In genomic region chr12:71973577-71973976, GRCm38 (mm10) we compare ENCODE assay signal across 14 mouse cellular contexts.
DNase-seq lines count a peak whose midpoint lies in the region; ATAC-seq and TF ChIP-seq lines count a peak whose summit lies in the region.
"Had no signal": no experiment of that assay in that cellular context is flagged by ENCODE, and none has a peak within 500 bp of the region (broad histone marks: within the 10 kb centered on the region; RNA-seq: fewer than 3 reads in every experiment).

No protein-coding gene starts in this region.

- 63% methylated on average over 9 of the region's 9 CpGs for WGBS in forebrain, embryonic 13.5 days
- WGBS in forebrain, embryonic 11.5 days, result 69% methylated on average over 9 of the region's 9 CpGs
- 51% methylated on average over 9 of the region's 9 CpGs for WGBS in heart, embryonic 12.5 days
- WGBS in midbrain, postnatal 0 days, result 58% methylated on average over 9 of the region's 9 CpGs
- WGBS in midbrain, embryonic 14.5 days, result 61% methylated on average over 9 of the region's 9 CpGs
- WGBS in forebrain, postnatal 0 days, result 38% methylated on average over 9 of the region's 9 CpGs
- WGBS in hindbrain, embryonic 10.5 days, result 63% methylated on average over 9 of the region's 9 CpGs

- H3K36me3 ChIP-seq in forebrain, embryonic 13.5 days (ENCODE audit: poor library complexity, severe bottlenecking), result peaks cover 71% of the 10 kb centered on the region
- no peaks in the 10 kb centered on the region; the same call in 1 of the 2 replicates for H3K36me3 ChIP-seq in forebrain, embryonic 11.5 days (ENCODE audit: control insufficient read depth, insufficient read depth, low read length)
- peaks cover 72% of the 10 kb centered on the region for H3K36me3 ChIP-seq in heart, embryonic 12.5 days
- H3K36me3 ChIP-seq in midbrain, postnatal 0 days (ENCODE audit: insufficient read depth, low read length), result peaks cover 50% of the 10 kb centered on the region
- peaks cover 73% of the 10 kb centered on the region for H3K36me3 ChIP-seq in midbrain, embryonic 14.5 days (ENCODE audit: control insufficient read depth, insufficient read depth, low read length)
- H3K36me3 ChIP-seq in forebrain, postnatal 0 days (ENCODE audit: insufficient read depth), result peaks cover 48% of the 10 kb centered on the region
- peaks cover 76% of the 10 kb centered on the region for H3K36me3 ChIP-seq in hindbrain, embryonic 10.5 days

- DNase-seq in forebrain, embryonic 11.5 days (ENCODE audit: low spot score), result no peak
- no peak for DNase-seq in heart, adult 8-10 months (ENCODE audit: low spot score)
- peak; percentile 60 for DNase-seq in midbrain, postnatal 0 days (ENCODE audit: low spot score)
- DNase-seq in midbrain, embryonic 14.5 days, result no peak
- DNase-seq in forebrain, postnatal 0 days, result peak; percentile 44
- no peak for DNase-seq in hindbrain, embryonic 10.5 days (ENCODE audit: low spot score)
- DNase-seq: kidney, adult 11 months; kidney, postnatal 4 days; right cerebral cortex, adult 18-20 months had no signal

- ATAC-seq in forebrain, embryonic 13.5 days, result peak; percentile 39; the same call in 1 of the 2 replicates
- no peak for ATAC-seq in forebrain, embryonic 11.5 days (replicated peaks; ENCODE audit: low FRiP score)
- no peak for ATAC-seq in heart, embryonic 12.5 days (ENCODE audit: insufficient number of reproducible peaks, low FRiP score)
- ATAC-seq in midbrain, postnatal 0 days (ENCODE audit: low FRiP score), result no peak
- ATAC-seq in midbrain, embryonic 14.5 days (ENCODE audit: low FRiP score, low TSS enrichment), result no peak
- peak; percentile 68 for ATAC-seq in forebrain, postnatal 0 days
- ATAC-seq: midbrain, embryonic 16.5 days had no signal

- H3K9ac ChIP-seq in forebrain, embryonic 13.5 days, result no peak overlapping the region
- H3K9ac ChIP-seq in forebrain, embryonic 11.5 days (ENCODE audit: low read length), result no peak overlapping the region
- H3K9ac ChIP-seq in heart, embryonic 12.5 days, result no peak overlapping the region
- H3K9ac ChIP-seq in midbrain, postnatal 0 days (replicated peaks; ENCODE audit: low read length, poor library complexity, severe bottlenecking), result no peak overlapping the region
- H3K9ac ChIP-seq in midbrain, embryonic 14.5 days (replicated peaks; ENCODE audit: low read length), result no peak overlapping the region
- no peak overlapping the region for H3K9ac ChIP-seq in forebrain, postnatal 0 days
- H3K9ac ChIP-seq: liver, embryonic 14.5 days; neural tube, embryonic 13.5 days had no signal

- H3K4me1 ChIP-seq in forebrain, embryonic 13.5 days, result peaks cover 51% of the 10 kb centered on the region
- H3K4me1 ChIP-seq in forebrain, embryonic 11.5 days (replicated peaks; ENCODE audit: control insufficient read depth, insufficient read depth, low read length), result peaks cover 7% of the 10 kb centered on the region; the same call in 1 of the 2 replicates
- peaks cover 87% of the 10 kb centered on the region for H3K4me1 ChIP-seq in heart, embryonic 12.5 days (replicated peaks)
- H3K4me1 ChIP-seq in midbrain, postnatal 0 days (ENCODE audit: insufficient read depth, low read length), result 0 out of 2 replicates have a peak, but pooled peaks cover 5% of the 10 kb centered on the region
- H3K4me1 ChIP-seq in midbrain, embryonic 14.5 days (ENCODE audit: control insufficient read depth, insufficient read depth, low read length), result 0 out of 2 replicates have a peak, but pooled peaks cover 5% of the 10 kb centered on the region
- H3K4me1 ChIP-seq in forebrain, postnatal 0 days (ENCODE audit: insufficient read depth), result peaks cover 9% of the 10 kb centered on the region
- H3K4me1 ChIP-seq in hindbrain, embryonic 10.5 days (replicated peaks), result peaks cover 12% of the 10 kb centered on the region

- no peaks in the 10 kb centered on the region for H3K27me3 ChIP-seq in forebrain, embryonic 13.5 days
- H3K27me3 ChIP-seq in forebrain, embryonic 11.5 days (ENCODE audit: control insufficient read depth, insufficient read depth, low read length), result no peaks in the 10 kb centered on the region
- no peaks in the 10 kb centered on the region for H3K27me3 ChIP-seq in heart, embryonic 12.5 days (replicated peaks)
- no peaks in the 10 kb centered on the region for H3K27me3 ChIP-seq in midbrain, postnatal 0 days (ENCODE audit: insufficient read depth, low read length)
- H3K27me3 ChIP-seq in midbrain, embryonic 14.5 days (ENCODE audit: control insufficient read depth, insufficient read depth, low read length), result no peaks in the 10 kb centered on the region
- no peaks in the 10 kb centered on the region for H3K27me3 ChIP-seq in forebrain, postnatal 0 days (ENCODE audit: insufficient read depth, low read length)
- H3K27me3 ChIP-seq in hindbrain, embryonic 10.5 days (ENCODE audit: insufficient read depth, poor library complexity, severe bottlenecking), result no peaks in the 10 kb centered on the region
- H3K27me3 ChIP-seq: neural tube, embryonic 13.5 days had no signal

- H3K4me2 ChIP-seq in forebrain, embryonic 13.5 days, result no peak overlapping the region
- no peak overlapping the region for H3K4me2 ChIP-seq in forebrain, embryonic 11.5 days (ENCODE audit: low read depth, low read length, severe bottlenecking)
- no peak overlapping the region for H3K4me2 ChIP-seq in heart, embryonic 12.5 days
- no peak overlapping the region for H3K4me2 ChIP-seq in midbrain, postnatal 0 days (ENCODE audit: low read depth, low read length, poor library complexity, severe bottlenecking)
- H3K4me2 ChIP-seq in midbrain, embryonic 14.5 days (ENCODE audit: low read length), result no peak overlapping the region
- H3K4me2 ChIP-seq in forebrain, postnatal 0 days (ENCODE audit: low read depth), result no peak overlapping the region
- H3K4me2 ChIP-seq: neural tube, embryonic 13.5 days had no signal

- no peak overlapping the region for H3K27ac ChIP-seq in forebrain, embryonic 13.5 days
- no peak overlapping the region for H3K27ac ChIP-seq in forebrain, embryonic 11.5 days (ENCODE audit: low read depth, low read length)
- 0 out of 2 replicates have a peak overlapping the region, but pooled peaks have one; percentile 26 for H3K27ac ChIP-seq in heart, embryonic 12.5 days (ENCODE audit: poor library complexity, severe bottlenecking)
- H3K27ac ChIP-seq in midbrain, postnatal 0 days (ENCODE audit: low read depth, low read length), result no peak overlapping the region
- no peak overlapping the region for H3K27ac ChIP-seq in midbrain, embryonic 14.5 days (replicated peaks; ENCODE audit: low read depth, low read length)
- peak overlapping the region; percentile 50 for H3K27ac ChIP-seq in forebrain, postnatal 0 days (ENCODE audit: low read depth, low read length)
- H3K27ac ChIP-seq in hindbrain, embryonic 10.5 days, result no peak overlapping the region
- H3K27ac ChIP-seq: liver, embryonic 14.5 days; neural tube, embryonic 13.5 days had no signal

- no peaks in the 10 kb centered on the region for H3K9me3 ChIP-seq in forebrain, embryonic 13.5 days (replicated peaks)
- H3K9me3 ChIP-seq in forebrain, embryonic 11.5 days (ENCODE audit: control insufficient read depth, low read length), result no peaks in the 10 kb centered on the region
- H3K9me3 ChIP-seq in heart, embryonic 12.5 days (replicated peaks), result no peaks in the 10 kb centered on the region
- H3K9me3 ChIP-seq in midbrain, postnatal 0 days (ENCODE audit: low read length), result no peaks in the 10 kb centered on the region
- no peaks in the 10 kb centered on the region for H3K9me3 ChIP-seq in midbrain, embryonic 14.5 days (ENCODE audit: control insufficient read depth, low read length)
- H3K9me3 ChIP-seq in forebrain, postnatal 0 days (ENCODE audit: low read length), result no peaks in the 10 kb centered on the region
- no peaks in the 10 kb centered on the region for H3K9me3 ChIP-seq in hindbrain, embryonic 10.5 days
- H3K9me3 ChIP-seq: neural tube, embryonic 13.5 days had no signal

- H3K4me3 ChIP-seq in forebrain, embryonic 13.5 days, result no peak overlapping the region
- no peak overlapping the region for H3K4me3 ChIP-seq in forebrain, embryonic 11.5 days (ENCODE audit: low read depth, low read length)
- no peak overlapping the region for H3K4me3 ChIP-seq in heart, embryonic 12.5 days
- no peak overlapping the region for H3K4me3 ChIP-seq in midbrain, postnatal 0 days (ENCODE audit: low read depth, low read length)
- no peak overlapping the region for H3K4me3 ChIP-seq in midbrain, embryonic 14.5 days (replicated peaks; ENCODE audit: low read depth, low read length)
- no peak overlapping the region for H3K4me3 ChIP-seq in forebrain, postnatal 0 days (ENCODE audit: low read depth, low read length)
- H3K4me3 ChIP-seq in hindbrain, embryonic 10.5 days, result no peak overlapping the region
- H3K4me3 ChIP-seq: neural tube, embryonic 13.5 days had no signal

- no peak for TF ChIP-seq CTCF in midbrain, postnatal 0 days (IDR thresholded peaks at IDR 0.05)
- no peak for TF ChIP-seq CTCF in forebrain, postnatal 0 days (IDR thresholded peaks at IDR 0.05; ENCODE audit: low read depth)

Comparison
In these comparisons a context has a peak if more than half of its experiments do, and no peak if none do; other contexts are left out.
1. ATAC-seq: peak in forebrain, embryonic 13.5 days (single experiment) and forebrain, postnatal 0 days (single experiment); none in forebrain, embryonic 11.5 days (single experiment), heart, embryonic 12.5 days (single experiment), midbrain, postnatal 0 days (single experiment) and midbrain, embryonic 14.5 days (single experiment).
2. H3K27ac ChIP-seq: peak in heart, embryonic 12.5 days (single experiment) and forebrain, postnatal 0 days (single experiment); none in forebrain, embryonic 13.5 days (single experiment), forebrain, embryonic 11.5 days (single experiment), midbrain, postnatal 0 days (single experiment), midbrain, embryonic 14.5 days (single experiment) and hindbrain, embryonic 10.5 days (single experiment).
3. DNase-seq: peak in midbrain, postnatal 0 days (single experiment) and forebrain, postnatal 0 days (single experiment); none in forebrain, embryonic 11.5 days (single experiment), heart, adult 8-10 months (single experiment), midbrain, embryonic 14.5 days (single experiment) and hindbrain, embryonic 10.5 days (single experiment).